Mouse (Mus musculus) kidney, postnatal 4 days (tissue): ENCODE results near the gene Cnot3.
"Not testable (repeated sequence)": the region's sequence is repeated elsewhere in the genome, so short reads cannot be mapped to it uniquely, and the experiment has no call there.

Experiments used
- DNase-seq, 2 experiments: peaks; one replicate each; pipeline ENCODE4 v3.0.0; 2021; ENCODE audit warnings: mixed read lengths in 2 of 2

Cnot3 gene

GRCm38 (mm10) chr7:3703148-3703878 is 58.2 kb downstream of the Cnot3 start:
- no peak for DNase-seq

GRCm38 (mm10) chr7:3703879-3704441 is 58.9 kb downstream of the Cnot3 start, which contains the start of gene Rps9:
Gene Rps9, plus strand, starts transcription at chr7:3703993.
- DNase-seq, result peak; percentile 98

- DNase-seq, result no peak
These were observed 59.4 kb downstream of the Cnot3 start for GRCm38 (mm10) chr7:3704475-3704874.

GRCm38 (mm10) chr7:3705461-3705860 is 60.4 kb downstream of the Cnot3 start:
- not testable (repeated sequence) for DNase-seq

GRCm38 (mm10) chr7:3705911-3706310 is 60.8 kb downstream of the Cnot3 start:
- no peak for DNase-seq

GRCm38 (mm10) chr7:3706343-3706934 is 61.4 kb downstream of the Cnot3 start:
- no peak for DNase-seq

- DNase-seq, result no peak
These were observed 62.0 kb downstream of the Cnot3 start for GRCm38 (mm10) chr7:3707027-3707426.

- DNase-seq, result no peak
These were observed 62.7 kb downstream of the Cnot3 start for GRCm38 (mm10) chr7:3707568-3708413.

- not testable (repeated sequence) for DNase-seq
These were observed 63.4 kb downstream of the Cnot3 start for GRCm38 (mm10) chr7:3708447-3708980.

- no peak for DNase-seq
These were observed 63.9 kb downstream of the Cnot3 start for GRCm38 (mm10) chr7:3709000-3709399.
